Mouse (Mus musculus): ENCODE measurements around the gene Sept1. TPM values are rescaled to one million over a fixed set of nuclear protein-coding genes. Genes with fewer than 3 reads are reported as not detected.

Gene Sept1
- polyA plus RNA-seq, 1 experiment from 2014 or later, result 12.5 TPM

Other genes with a start within 250 kb of the Sept1 start
- 9.5 and 9.9 TPM in 2 replicates for gene Mvp, start 218.5 kb downstream of the Sept1 start, polyA plus RNA-seq (2014; fragmentation: Nextera tagmentation; extraction: Ambion mirVana)
- gene Pagr1b, start 216.6 kb downstream of the Sept1 start, polyA plus RNA-seq (2014; fragmentation: Nextera tagmentation; extraction: Ambion mirVana), result 0.39 TPM in 1 of 2 replicates, not detected in the other
- 12.8 and 30.5 TPM in 2 replicates for gene Pagr1a, start 215.8 kb downstream of the Sept1 start, polyA plus RNA-seq (2014; fragmentation: Nextera tagmentation; extraction: Ambion mirVana)
- gene Gm42742, start 212.0 kb downstream of the Sept1 start, polyA plus RNA-seq (2014; fragmentation: Nextera tagmentation; extraction: Ambion mirVana), result 53.5 and 66.6 TPM in 2 replicates
- 19.5 and 21.6 TPM in 2 replicates for gene Prrt2, start 211.9 kb downstream of the Sept1 start, polyA plus RNA-seq (2014; fragmentation: Nextera tagmentation; extraction: Ambion mirVana)
- 57.3 TPM in 2 replicates for gene Maz, start 206.1 kb downstream of the Sept1 start, polyA plus RNA-seq (2014; fragmentation: Nextera tagmentation; extraction: Ambion mirVana)
- 74.9 and 96.4 TPM in 2 replicates for gene Kif22, start 190.7 kb downstream of the Sept1 start, polyA plus RNA-seq (2014; fragmentation: Nextera tagmentation; extraction: Ambion mirVana)
- gene Zg16, start 145.8 kb downstream of the Sept1 start, polyA plus RNA-seq (2014; fragmentation: Nextera tagmentation; extraction: Ambion mirVana), result not detected in 2 replicates
- 3.8 and 4.5 TPM in 2 replicates for gene AI467606, start 141.8 kb downstream of the Sept1 start, polyA plus RNA-seq (2014; fragmentation: Nextera tagmentation; extraction: Ambion mirVana)
- gene Qprt, start 110.9 kb downstream of the Sept1 start, polyA plus RNA-seq (2014; fragmentation: Nextera tagmentation; extraction: Ambion mirVana), result 4.8 and 6.8 TPM in 2 replicates
- gene Spn, start 95.3 kb downstream of the Sept1 start, polyA plus RNA-seq (2014; fragmentation: Nextera tagmentation; extraction: Ambion mirVana), result 0.32 and 0.34 TPM in 2 replicates
- 45.4 and 55.1 TPM in 2 replicates for gene Cd2bp2, start 37.1 kb downstream of the Sept1 start, polyA plus RNA-seq (2014; fragmentation: Nextera tagmentation; extraction: Ambion mirVana)
- 25.0 and 27.1 TPM in 2 replicates for gene Tbc1d10b, start 24.7 kb downstream of the Sept1 start, polyA plus RNA-seq (2014; fragmentation: Nextera tagmentation; extraction: Ambion mirVana)
- 1,018 and 1,489 TPM in 2 replicates for gene Mylpf, start 24.2 kb downstream of the Sept1 start, polyA plus RNA-seq (2014; fragmentation: Nextera tagmentation; extraction: Ambion mirVana)
- gene Zfp553, start 69 bp downstream of the Sept1 start, polyA plus RNA-seq (2014; fragmentation: Nextera tagmentation; extraction: Ambion mirVana), result 14.0 and 17.2 TPM in 2 replicates
- 53.4 and 54.0 TPM in 2 replicates for gene Zfp771, start 11.1 kb upstream of the Sept1 start, polyA plus RNA-seq (2014; fragmentation: Nextera tagmentation; extraction: Ambion mirVana)
- 154 and 157 TPM in 2 replicates for gene Dctpp1, start 27.6 kb upstream of the Sept1 start, polyA plus RNA-seq (2014; fragmentation: Nextera tagmentation; extraction: Ambion mirVana)
- 59.6 and 62.2 TPM in 2 replicates for gene Sephs2, start 40.9 kb upstream of the Sept1 start, polyA plus RNA-seq (2014; fragmentation: Nextera tagmentation; extraction: Ambion mirVana)
- 1.2 and 1.7 TPM in 2 replicates for gene Itgal, start 63.1 kb upstream of the Sept1 start, polyA plus RNA-seq (2014; fragmentation: Nextera tagmentation; extraction: Ambion mirVana)
- 5.2 and 5.9 TPM in 2 replicates for gene Zfp768, start 112.5 kb upstream of the Sept1 start, polyA plus RNA-seq (2014; fragmentation: Nextera tagmentation; extraction: Ambion mirVana)
- gene Zfp747, start 142.9 kb upstream of the Sept1 start, polyA plus RNA-seq (2014; fragmentation: Nextera tagmentation; extraction: Ambion mirVana), result 4.9 and 7.3 TPM in 2 replicates
- 5.7 and 5.9 TPM in 2 replicates for gene 9130019O22Rik, start 154.0 kb upstream of the Sept1 start, polyA plus RNA-seq (2014; fragmentation: Nextera tagmentation; extraction: Ambion mirVana)
- gene E430018J23Rik, start 160.5 kb upstream of the Sept1 start, polyA plus RNA-seq (2014; fragmentation: Nextera tagmentation; extraction: Ambion mirVana), result 5.6 and 6.7 TPM in 2 replicates
- gene Zfp764, start 173.7 kb upstream of the Sept1 start, polyA plus RNA-seq (2014; fragmentation: Nextera tagmentation; extraction: Ambion mirVana), result 6.8 and 8.3 TPM in 2 replicates
- gene Zfp688, start 188.9 kb upstream of the Sept1 start, polyA plus RNA-seq (2014; fragmentation: Nextera tagmentation; extraction: Ambion mirVana), result 17.0 and 20.7 TPM in 2 replicates
- gene Zfp689, start 216.0 kb upstream of the Sept1 start, polyA plus RNA-seq (2014; fragmentation: Nextera tagmentation; extraction: Ambion mirVana), result 7.1 and 7.6 TPM in 2 replicates
- gene Prr14, start 226.5 kb upstream of the Sept1 start, polyA plus RNA-seq (2014; fragmentation: Nextera tagmentation; extraction: Ambion mirVana), result 40.4 and 41.9 TPM in 2 replicates
- gene Fbrs, start 246.1 kb upstream of the Sept1 start, polyA plus RNA-seq (2014; fragmentation: Nextera tagmentation; extraction: Ambion mirVana), result 14.3 and 15.0 TPM in 2 replicates